Mouse (Mus musculus) ES-E14 (cell line): ENCODE results near the gene Muc1. TPM values are rescaled to one million over a fixed set of nuclear protein-coding genes. Genes with fewer than 3 reads are reported as not detected.
A peak's percentile ranks its signal among the peaks of the same experiment; 100 is the strongest.

Experiments used
- DNase-seq: peaks from one replicate; pipeline ENCODE4 v3.0.0-alpha.2; 2013; ENCODE audit warnings: low read depth, low spot score
- H3K27ac ChIP-seq: 2 replicates; pipeline ENCODE4 v1.5.1; 2012; ENCODE audit warnings: low read depth, mild to moderate bottlenecking, low read length, moderate library complexity, mixed read lengths; ENCODE audit not compliant: poor library complexity, insufficient read depth, severe bottlenecking
- H3K36me3 ChIP-seq: 2 replicates; pipeline ENCODE4 v1.6.1; 2012; ENCODE audit warnings: mild to moderate bottlenecking, low read length, moderate library complexity, mixed read lengths; ENCODE audit not compliant: control insufficient read depth, poor library complexity, insufficient read depth, severe bottlenecking
- H3K4me1 ChIP-seq, 2 experiments: fragments of 150-350 bp in 1 of 2; sonication (generic) in 1 of 2; 2 replicates each; pipeline ENCODE4 v1.6.1; 2012; ENCODE audit warnings: low read length in 2 of 2, mild to moderate bottlenecking in 1 of 2, mixed read lengths in 1 of 2; ENCODE audit not compliant: control insufficient read depth in 2 of 2, insufficient read depth in 2 of 2, poor library complexity in 1 of 2
- H3K4me3 ChIP-seq, 2 experiments: fragments of 150-350 bp in 1 of 2; sonication (generic) in 1 of 2; 2 replicates each; pipeline ENCODE4 v1.5.1; 2012; ENCODE audit warnings: low read length in 2 of 2, low read depth in 1 of 2, mild to moderate bottlenecking in 1 of 2, mixed read lengths in 1 of 2; ENCODE audit not compliant: insufficient read depth in 1 of 2, poor library complexity in 1 of 2, severe bottlenecking in 1 of 2
- H3K9ac ChIP-seq: 2 replicates; pipeline ENCODE4 v1.6.1; 2012; ENCODE audit warnings: low read depth, mild to moderate bottlenecking, low read length, mixed read lengths; ENCODE audit not compliant: poor library complexity, insufficient read depth, severe bottlenecking
- H3K9me3 ChIP-seq: fragments of 150-350 bp; sonication (generic); 2 replicates; pipeline ENCODE4 v1.6.1; 2012; ENCODE audit warnings: low read depth, mild to moderate bottlenecking, low read length; ENCODE audit not compliant: control insufficient read depth, insufficient read depth
- CHD2 ChIP-seq: IDR thresholded peaks from 2 replicates; pipeline ENCODE4 v1.6.1; 2014; ENCODE audit warnings: mild to moderate bottlenecking, low read depth, low read length, inconsistent platforms
- HCFC1 ChIP-seq: IDR thresholded peaks from 2 replicates; pipeline ENCODE4 v1.6.1; 2012; ENCODE audit warnings: low read length, inconsistent platforms, borderline replicate concordance; ENCODE audit not compliant: insufficient read depth
- MAFK ChIP-seq: IDR thresholded peaks from 2 replicates; pipeline ENCODE4 v1.6.1; 2014; ENCODE audit warnings: mild to moderate bottlenecking, low read depth, low read length, inconsistent platforms; ENCODE audit not compliant: insufficient read depth
- ZC3H11A ChIP-seq: IDR thresholded peaks from 2 replicates; pipeline ENCODE4 v1.6.1; 2012; ENCODE audit warnings: low read depth, mild to moderate bottlenecking, inconsistent platforms, low read length, borderline replicate concordance
- ZNF384 ChIP-seq: IDR thresholded peaks from 2 replicates; pipeline ENCODE4 v1.6.1; 2012; ENCODE audit warnings: low read depth, low read length, inconsistent platforms
- in situ Hi-C, 2 experiments: fragments of 600-800 bp; cut with MboI; formaldehyde crosslinking; loops; one replicate each; pipeline ENCODE4 v1.15.1; 2025; ENCODE audit warnings: low sequenced_read_pairs in 2 of 2, inconsistent platforms in 1 of 2; ENCODE audit not compliant: unreplicated experiment in 2 of 2
- total RNA-seq: library from RNA; depleted of rRNA; stranded (reverse); fragments of 300-350 nt; gene quantifications from 2 replicates; pipeline ENCODE4 v1.2.3, GENCODE M21; 2012; rRNA removed

The Muc1 gene
- 3.0 and 3.9 TPM in 2 replicates for total RNA-seq

DNA sequence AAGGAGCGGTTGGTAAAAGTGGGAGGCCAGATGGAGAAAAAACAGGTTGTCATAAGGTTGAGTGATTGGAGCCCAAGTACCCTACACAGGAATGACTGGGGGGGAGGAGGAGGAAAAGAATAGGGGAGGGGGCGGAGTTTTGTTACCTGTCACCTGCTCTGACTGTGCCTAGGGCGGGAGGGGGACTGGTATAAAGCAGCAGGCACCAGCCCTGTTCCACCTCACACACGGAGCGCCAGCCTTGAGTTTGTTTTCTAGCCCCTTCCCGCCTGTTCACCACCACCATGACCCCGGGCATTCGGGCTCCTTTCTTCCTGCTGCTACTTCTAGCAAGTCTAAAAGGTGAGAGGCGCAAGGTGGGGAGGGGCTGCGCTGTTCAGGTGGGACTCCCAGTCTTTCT lies at the start of gene Muc1:
Gene Muc1 (plus strand): TSS at position 222 of the 400 bp plus-strand sequence.
- in situ Hi-C loops: no loop called here
- Histone ChIP-seq H3K9me3 (no peaks in the 10 kb centered on the region), H3K4me3 (peak within 1 kb of the TSS; percentile 47 to 77), H3K4me1 (peaks cover 14 to 39% of the 10 kb centered on the region in 2 experiments), H3K9ac (peak within 1 kb of the TSS; percentile 39; the same call in 1 of the 2 replicates), H3K36me3 (0 out of 2 replicates have a peak, but pooled peaks cover 3% of the 10 kb centered on the region), H3K27ac (peak within 1 kb of the TSS; percentile 62; the same call in 1 of the 2 replicates)
- TF ChIP-seq ZNF384 (no peak), ZC3H11A (no peak), MAFK (no peak), HCFC1 (no peak), CHD2 (no peak)
- DNase-seq: no peak

GRCm38 (mm10) chr3:89181749-89182500 lies 46.9 kb upstream of the Muc1 start:
- no peak for TF ChIP-seq HCFC1
- TF ChIP-seq MAFK: no peak
- TF ChIP-seq ZC3H11A: no peak
- TF ChIP-seq CHD2: no peak
- no peak for TF ChIP-seq ZNF384

GRCm38 (mm10) chr3:89182531-89183057 lies 46.3 kb upstream of the Muc1 start:
- Histone ChIP-seq H3K9me3 (no peaks in the 10 kb centered on the region), H3K9ac (no peak overlapping the region), H3K36me3 (peaks cover 19% of the 10 kb centered on the region), H3K27ac (no peak overlapping the region), H3K4me1 (peaks cover 6 to 22% of the 10 kb centered on the region in 2 experiments; a peak in 3 of 4 replicates), H3K4me3 (peak overlapping the region in 1 of 2 experiments; percentile 83; a peak in 1 of 4 replicates)
- in situ Hi-C loops: no loop called here
- TF ChIP-seq ZNF384 (no peak), CHD2 (no peak), ZC3H11A (no peak), HCFC1 (no peak), MAFK (no peak)
- no peak for DNase-seq

More at GRCm38 (mm10) chr3:89181749-89182500, 46.9 kb upstream of the Muc1 start:
- Histone ChIP-seq H3K36me3 (peaks cover 19% of the 10 kb centered on the region), H3K27ac (no peak overlapping the region), H3K4me3 (peak overlapping the region; percentile 35 to 45; a peak in 3 of 4 replicates), H3K9me3 (no peaks in the 10 kb centered on the region), H3K4me1 (peaks cover 6 to 16% of the 10 kb centered on the region in 2 experiments; a peak in 3 of 4 replicates), H3K9ac (peak overlapping the region; percentile 35; the same call in 1 of the 2 replicates)
- in situ Hi-C loops: no loop called here
- no peak for DNase-seq

GRCm38 (mm10) chr3:89183058-89183958 lies 45.5 kb upstream of the Muc1 start, which contains the start of gene Fam189b:
Gene Fam189b (plus strand): TSS chr3:89183143.
- Histone ChIP-seq H3K4me3 (peak within 1 kb of the TSS; percentile 72 to 83), H3K4me1 (peaks cover 6 to 27% of the 10 kb centered on the region in 2 experiments; a peak in 3 of 4 replicates), H3K36me3 (peaks cover 19% of the 10 kb centered on the region), H3K9me3 (no peaks in the 10 kb centered on the region), H3K9ac (peak within 1 kb of the TSS; percentile 79), H3K27ac (no peak within 1 kb of the TSS)
- in situ Hi-C loops: no loop called here
- TF ChIP-seq ZNF384 (no peak), HCFC1 (peak; percentile 89)
- peak; percentile 77 for DNase-seq
